Mouse (Mus musculus) kidney, adult 2 months (tissue): ENCODE measurements around the gene Nid2.

Experiments used
- CTCF ChIP-seq: fragments of 200-500 bp; conservative IDR thresholded peaks from 2 replicates; pipeline ENCODE4 v1.5.1; 2011; ENCODE audit warnings: low read depth, mild to moderate bottlenecking, control low read depth, low read length, moderate library complexity, mixed read lengths; ENCODE audit not compliant: insufficient read depth, insufficient read length
- POLR2A ChIP-seq: fragments of 200-500 bp; IDR thresholded peaks from one replicate; pipeline ENCODE4 v1.6.1; 2011; ENCODE audit warnings: low read depth, low read length, control low read depth

DNA sequence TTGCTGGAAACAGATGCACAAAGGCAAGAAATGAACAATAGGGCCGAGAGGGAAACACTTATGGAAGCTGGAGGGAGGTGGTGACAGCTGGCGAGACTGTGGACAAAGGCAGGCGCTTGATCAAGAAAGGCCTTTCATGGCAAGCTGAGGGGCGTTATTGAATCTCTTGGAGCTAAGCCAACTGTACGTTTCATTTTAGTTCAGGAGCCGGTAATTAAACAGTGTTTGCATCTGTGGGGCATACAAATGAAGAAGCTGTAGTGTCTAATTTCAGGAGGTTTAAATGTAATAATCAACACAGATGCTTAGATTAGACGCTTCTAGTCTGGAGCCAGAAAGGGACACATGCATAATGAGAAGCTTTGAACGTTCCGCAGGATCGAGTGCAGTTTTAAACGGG, 74.4 kb downstream of the Nid2 start:
- TF ChIP-seq POLR2A (no peak), CTCF (no peak)
